Mouse (Mus musculus): ENCODE measurements around the gene Lsamp. TPM values are rescaled to one million over a fixed set of nuclear protein-coding genes. Genes with fewer than 3 reads are reported as not detected.
A peak's percentile ranks its signal among the peaks of the same experiment; 100 is the strongest.
"Not testable (repeated sequence)": the region's sequence is repeated elsewhere in the genome, so short reads cannot be mapped to it uniquely, and the experiment has no call there.

Gene Lsamp
- total RNA-seq, 2 experiments from 2014 or later = 430 to 462 TPM

- DNase-seq = peak; percentile 7 to 16
These were observed 520.2 kb downstream of the Lsamp start for GRCm38 (mm10) chr16:40504262-40504960.

- DNase-seq = peak; percentile 34 to 57
These were observed 525.2 kb downstream of the Lsamp start for GRCm38 (mm10) chr16:40509146-40510030.

GRCm38 (mm10) chr16:40536754-40537153 lies 552.6 kb downstream of the Lsamp start:
- no peak for DNase-seq

- no peak for DNase-seq
These were observed 565.5 kb downstream of the Lsamp start for GRCm38 (mm10) chr16:40549663-40550062.

- no peak for DNase-seq
These were observed 571.4 kb downstream of the Lsamp start for GRCm38 (mm10) chr16:40555608-40556007.

GRCm38 (mm10) chr16:40557680-40558249 lies 573.6 kb downstream of the Lsamp start:
- no peak for DNase-seq

GRCm38 (mm10) chr16:40567431-40567941 lies 583.3 kb downstream of the Lsamp start:
- DNase-seq = no peak

GRCm38 (mm10) chr16:40572085-40572745 lies 588.1 kb downstream of the Lsamp start:
- no peak for DNase-seq

- no peak for DNase-seq
These were observed 597.9 kb downstream of the Lsamp start for GRCm38 (mm10) chr16:40582076-40582475.

- no peak for DNase-seq
These were observed 609.0 kb downstream of the Lsamp start for GRCm38 (mm10) chr16:40593161-40593560.

- peak; percentile 19 to 33 for DNase-seq
These were observed 617.5 kb downstream of the Lsamp start for GRCm38 (mm10) chr16:40601431-40602387.

GRCm38 (mm10) chr16:40607509-40607908 lies 623.3 kb downstream of the Lsamp start:
- no peak for DNase-seq

GRCm38 (mm10) chr16:40616697-40617096 lies 632.5 kb downstream of the Lsamp start:
- DNase-seq = not testable (repeated sequence)

- DNase-seq = not testable (repeated sequence)
These were observed 636.9 kb downstream of the Lsamp start for GRCm38 (mm10) chr16:40621086-40621485.

- DNase-seq = no peak
These were observed 643.0 kb downstream of the Lsamp start for GRCm38 (mm10) chr16:40627159-40627558.

GRCm38 (mm10) chr16:40639621-40640371 lies 655.6 kb downstream of the Lsamp start:
- no peak for DNase-seq

- DNase-seq = no peak
These were observed 668.6 kb downstream of the Lsamp start for GRCm38 (mm10) chr16:40652800-40653199.

GRCm38 (mm10) chr16:40653508-40653907 lies 669.3 kb downstream of the Lsamp start:
- no peak for DNase-seq

- DNase-seq = no peak
These were observed 672.2 kb downstream of the Lsamp start for GRCm38 (mm10) chr16:40656347-40656746.

GRCm38 (mm10) chr16:40656871-40657270 lies 672.7 kb downstream of the Lsamp start:
- no peak for DNase-seq
